Comparison of ENCODE assay signal across 34 mouse cellular contexts in the genomic region with DNA sequence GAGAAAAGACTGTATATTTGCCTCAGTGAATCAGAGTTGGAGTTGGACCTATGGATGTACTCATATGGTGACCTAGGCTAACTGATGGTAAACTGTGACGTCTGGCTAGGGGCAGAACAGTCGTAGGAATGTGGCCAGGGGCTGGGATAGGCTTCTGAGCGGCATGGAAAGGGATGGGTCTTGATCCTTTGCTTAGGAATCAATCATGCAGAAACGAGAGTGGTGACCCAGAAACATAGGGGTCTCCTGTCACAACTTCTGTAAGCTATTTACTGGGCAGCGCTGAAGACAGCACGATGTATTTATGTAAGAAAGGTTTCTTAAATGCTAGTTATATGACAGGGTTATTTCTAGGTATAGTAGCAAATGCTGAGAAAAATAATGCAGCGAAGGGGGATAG.
"Had no signal": no experiment of that assay in that cellular context is flagged by ENCODE, and none has a peak within 500 bp of the region (broad histone marks: within the 10 kb centered on the region; RNA-seq: fewer than 3 reads in every experiment).

No protein-coding gene starts in this region.

- H3K9me3 ChIP-seq: heart, embryonic 10.5 days; heart, embryonic 12.5 days; heart, embryonic 13.5 days; heart, embryonic 15.5 days; hindbrain, embryonic 10.5 days; hindbrain, embryonic 12.5 days; hindbrain, embryonic 13.5 days; hindbrain, embryonic 15.5 days; intestine, embryonic 15.5 days; kidney, embryonic 15.5 days had no signal

- H3K36me3 ChIP-seq: heart, embryonic 10.5 days; heart, embryonic 12.5 days; heart, embryonic 13.5 days; heart, embryonic 15.5 days; hindbrain, embryonic 10.5 days; hindbrain, embryonic 12.5 days; hindbrain, embryonic 13.5 days; hindbrain, embryonic 15.5 days; intestine, embryonic 15.5 days; kidney, embryonic 15.5 days had no signal

- ATAC-seq: hindbrain, embryonic 16.5 days; hindbrain, postnatal 0 days; inflammation-experienced regulatory T-cells, adult 6 months; intestine, embryonic 15.5 days; intestine, embryonic 16.5 days; intestine, postnatal 0 days had no signal

- H3K27ac ChIP-seq: heart, embryonic 10.5 days; heart, embryonic 13.5 days; heart, embryonic 15.5 days; hindbrain, embryonic 10.5 days; hindbrain, embryonic 12.5 days; hindbrain, embryonic 13.5 days; hindbrain, embryonic 14.5 days; hindbrain, embryonic 15.5 days; hindbrain, postnatal 0 days; intestine, embryonic 15.5 days; kidney, embryonic 15.5 days; kidney, postnatal 0 days; layer of hippocampus, adult 2 months had no signal

- H3K4me2 ChIP-seq: heart, embryonic 12.5 days; heart, embryonic 13.5 days; heart, embryonic 15.5 days; hindbrain, embryonic 12.5 days; hindbrain, embryonic 13.5 days; hindbrain, embryonic 14.5 days; hindbrain, embryonic 15.5 days; intestine, embryonic 15.5 days; kidney, embryonic 15.5 days had no signal

- H3K4me1 ChIP-seq: heart, embryonic 10.5 days; heart, embryonic 12.5 days; heart, embryonic 13.5 days; heart, embryonic 15.5 days; hindbrain, embryonic 12.5 days; hindbrain, embryonic 15.5 days; intestine, embryonic 15.5 days; kidney, embryonic 15.5 days had no signal

- H3K27me3 ChIP-seq: heart, embryonic 12.5 days; heart, embryonic 13.5 days; heart, embryonic 15.5 days; hindbrain, embryonic 12.5 days; hindbrain, embryonic 13.5 days; hindbrain, embryonic 15.5 days; intestine, embryonic 15.5 days; kidney, embryonic 15.5 days had no signal

- H3K9ac ChIP-seq: heart, embryonic 12.5 days; heart, embryonic 13.5 days; heart, embryonic 15.5 days; hindbrain, embryonic 12.5 days; hindbrain, embryonic 13.5 days; hindbrain, embryonic 14.5 days; hindbrain, embryonic 15.5 days; intestine, embryonic 15.5 days; kidney, embryonic 15.5 days had no signal

- H3K4me3 ChIP-seq: heart, embryonic 10.5 days; heart, embryonic 12.5 days; heart, embryonic 13.5 days; heart, embryonic 15.5 days; hindbrain, embryonic 10.5 days; hindbrain, embryonic 12.5 days; hindbrain, embryonic 13.5 days; hindbrain, embryonic 15.5 days; intestine, embryonic 15.5 days; kidney, embryonic 15.5 days; layer of hippocampus, adult 2 months had no signal

- DNase-seq: heart, postnatal 10 days; heart, postnatal 14 days; heart, postnatal 36 days; heart, postnatal 4 days; kidney, adult 11 months; kidney, adult 18-20 months; kidney, adult 2 months; kidney, adult 8-10 months; kidney, adult 9 months; kidney, postnatal 10 days; kidney, postnatal 14 days; kidney, postnatal 25 days; kidney, postnatal 36 days; kidney, postnatal 4 days; layer of hippocampus, adult 9-11 months; layer of hippocampus, postnatal 36 days had no signal
